Mouse (Mus musculus) T-cell, adult 66 days (primary cell): Measurements from ENCODE around the gene Pms2. TPM values are rescaled to one million over a fixed set of nuclear protein-coding genes. Genes with fewer than 3 reads are reported as not detected.

ENCODE experiments used
- total RNA-seq, 2 experiments: library from RNA; stranded (reverse); gene quantifications; 3 replicates in 1 of 2; 4 replicates in 1 of 2; pipeline ENCODE4 v1.2.4; 2023

Pms2 gene
- 10 to 100 TPM; 34.1 to 41.9 TPM for total RNA-seq

DNA sequence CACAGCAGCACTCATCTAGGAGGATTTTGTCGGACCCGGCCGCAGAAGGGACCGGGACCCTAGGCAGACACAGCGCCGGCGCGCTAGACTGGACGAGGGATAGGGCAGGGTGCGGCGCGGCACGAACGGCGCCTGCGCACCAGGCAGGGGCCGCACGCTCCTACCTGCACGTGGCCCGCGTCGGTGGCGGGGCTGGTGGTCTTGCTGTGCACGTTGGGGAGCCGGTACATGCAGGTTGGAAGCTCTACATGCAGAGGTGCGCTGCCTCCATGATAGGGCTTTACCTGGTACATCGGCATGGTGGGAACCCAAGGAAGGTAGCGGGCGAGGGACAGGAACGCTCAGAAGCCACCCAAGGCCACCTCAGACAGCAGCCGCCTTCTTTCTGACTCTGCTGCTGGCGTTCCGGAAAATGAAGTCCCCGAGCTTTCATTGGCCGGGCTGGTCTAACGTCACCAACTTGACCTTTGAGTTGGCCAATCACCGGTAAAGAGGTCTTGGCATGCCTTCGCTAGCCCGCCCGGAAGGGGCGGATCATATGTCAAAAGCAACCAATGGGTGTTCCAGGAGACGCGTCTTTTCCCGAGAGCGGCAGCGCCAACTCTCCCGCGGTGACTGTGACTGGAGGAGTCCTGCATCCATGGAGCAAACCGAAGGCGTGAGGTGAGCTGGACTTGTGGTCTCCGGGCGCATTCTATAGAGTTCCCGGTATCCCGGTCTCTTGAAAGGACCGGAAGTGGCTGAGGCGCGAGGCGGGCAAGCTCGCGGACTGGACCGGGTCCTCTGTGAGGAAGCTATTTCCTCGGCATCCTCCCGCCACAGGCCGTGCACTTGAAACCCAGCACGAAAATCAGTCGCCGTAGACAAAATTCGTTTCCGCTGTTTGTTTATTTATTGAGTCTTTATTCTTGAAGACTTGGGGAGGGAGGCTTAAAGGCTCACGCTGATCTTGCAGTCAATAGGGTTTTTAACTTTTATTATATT is at the start of gene Pms2, which contains the start of gene Aimp2:
Pms2 (plus strand) TSS at position 548 of the 984 bp plus-strand sequence.
Aimp2 (minus strand) TSS at position 431 of the 984 bp plus-strand sequence.

DNA sequence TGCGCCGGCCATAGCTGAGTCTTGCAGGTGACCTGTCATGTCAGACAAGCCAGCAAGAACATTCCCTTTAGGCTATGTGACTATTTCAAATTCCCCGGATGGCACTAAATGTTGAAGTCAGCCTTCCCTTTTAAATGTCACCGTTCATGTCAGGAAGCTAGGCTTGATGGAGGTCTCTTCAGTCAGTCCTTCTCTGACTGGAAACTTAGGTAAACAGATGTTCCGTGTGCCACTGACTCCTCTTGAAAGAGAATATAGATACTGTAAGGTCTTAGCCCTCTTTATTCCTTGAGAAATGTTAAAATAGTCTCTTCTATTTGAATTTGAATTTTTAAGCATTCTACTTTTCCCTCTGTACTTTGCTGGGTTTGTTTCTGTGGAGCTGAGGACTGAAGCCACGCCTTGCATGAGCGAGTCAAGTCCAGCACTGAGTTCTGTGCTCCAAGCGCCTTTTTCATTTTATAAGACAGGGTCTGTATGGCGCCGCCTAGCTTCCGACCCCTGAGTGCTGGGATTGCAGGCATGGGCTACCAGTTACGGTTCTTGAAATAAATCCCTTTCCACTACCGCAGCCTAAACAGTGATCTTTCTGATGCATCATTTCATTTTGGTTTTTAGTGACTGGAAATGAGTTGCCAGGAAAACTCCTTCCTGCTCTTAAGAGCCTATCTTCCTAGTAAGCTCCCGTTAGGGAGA is 12.0 kb upstream of the Pms2 start, which contains the start of gene Ankrd61:
Ankrd61 (minus strand) TSS at position 51 of the 696 bp plus-strand sequence.

DNA sequence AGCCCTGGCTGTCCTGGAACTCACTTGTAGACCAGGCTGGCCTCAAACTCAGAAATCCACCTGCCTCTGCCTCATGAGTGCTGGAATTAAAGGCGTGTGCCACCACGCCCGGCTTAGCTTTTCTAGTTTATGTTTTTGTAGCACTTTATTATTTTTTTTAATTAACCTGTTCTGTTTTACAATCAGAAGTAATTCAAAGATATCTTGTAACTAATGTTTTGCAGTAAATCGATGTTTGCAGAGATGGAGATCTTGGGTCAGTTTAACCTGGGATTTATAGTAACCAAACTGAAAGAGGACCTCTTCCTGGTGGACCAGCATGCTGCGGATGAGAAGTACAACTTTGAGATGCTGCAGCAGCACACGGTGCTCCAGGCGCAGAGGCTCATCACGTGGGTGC is 18.1 kb downstream of the Pms2 start, which contains the start of gene Gm42421:
Gm42421 (plus strand) TSS at position 301 of the 400 bp plus-strand sequence.

DNA sequence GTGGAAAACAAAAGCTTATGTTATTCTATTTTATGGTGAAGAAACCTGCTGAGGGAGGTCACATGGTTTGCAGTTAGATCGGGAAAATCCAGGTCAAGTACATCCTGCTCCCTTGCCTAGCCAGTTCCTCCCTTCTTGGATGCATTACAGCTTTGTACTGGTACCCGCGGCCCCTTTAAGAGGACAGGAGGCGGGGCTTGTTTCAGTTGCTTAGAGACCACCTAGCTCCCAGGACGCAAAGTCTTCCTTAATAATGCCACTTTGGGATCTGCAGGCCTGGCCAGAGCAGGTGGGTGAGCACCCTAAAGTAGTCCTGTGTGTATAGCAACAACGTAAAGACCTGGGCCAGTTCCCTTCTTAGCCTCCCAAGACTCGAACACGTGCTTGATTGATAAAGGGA is 23.1 kb downstream of the Pms2 start, which contains the start of gene Rsph10b:
Rsph10b (plus strand) TSS at position 205 of the 400 bp plus-strand sequence.

Other genes with a start within 250 kb of the Pms2 start
- 10 to 100 TPM; 35.6 to 36.0 TPM for gene Usp42, start 177.7 kb upstream of the Pms2 start, total RNA-seq
- 10 to 100 TPM; 39.7 to 41.4 TPM for gene Eif2ak1, start 92.2 kb upstream of the Pms2 start, total RNA-seq
- gene Ankrd61, start 12.3 kb upstream of the Pms2 start, total RNA-seq: under 1 TPM in 1 of 2 experiments, not detected in 1; 0.93 TPM
- gene Aimp2, start 117 bp upstream of the Pms2 start, total RNA-seq: 10 to 100 TPM; 31.0 to 32.3 TPM
- 1 to 10 TPM; 1.1 to 1.2 TPM for gene Gm42421, start 18.2 kb downstream of the Pms2 start, total RNA-seq
- gene Rsph10b, start 23.1 kb downstream of the Pms2 start, total RNA-seq: 1 to 10 TPM in 1 of 2 experiments, under 1 TPM in 1; 0.44 to 1.0 TPM
- 10 to 100 TPM; 69.7 to 75.4 TPM for gene Ccz1, start 104.9 kb downstream of the Pms2 start, total RNA-seq
- gene Ocm, start 116.7 kb downstream of the Pms2 start, total RNA-seq: not detected
- gene Lmtk2, start 190.5 kb downstream of the Pms2 start, total RNA-seq: 10 to 100 TPM; 32.9 to 36.5 TPM